In genomic region chr10:121585791-121586642, GRCm38 (mm10) we compare ENCODE assay signal across 9 mouse cellular contexts. TPM values are rescaled to one million over a fixed set of nuclear protein-coding genes. Genes with fewer than 3 reads are reported as not detected.
DNase-seq lines count a peak whose midpoint lies in the region; ATAC-seq and TF ChIP-seq lines count a peak whose summit lies in the region.
"Had no signal": no experiment of that assay in that cellular context is flagged by ENCODE, and none has a peak within 500 bp of the region (broad histone marks: within the 10 kb centered on the region; RNA-seq: fewer than 3 reads in every experiment).

No protein-coding gene starts in this region.

- TF ChIP-seq CTCF in Patski (IDR thresholded peaks at IDR 0.05), result no peak
- TF ChIP-seq CTCF in embryonic fibroblast, embryonic 13.5 days (IDR thresholded peaks at IDR 0.05; ENCODE audit: borderline replicate concordance, insufficient read depth, low read length), result no peak

- H3K27ac ChIP-seq in embryonic fibroblast, embryonic 13.5 days (ENCODE audit: insufficient read depth, low read length), result peak overlapping the region; percentile 93
- H3K27ac ChIP-seq in hindbrain, embryonic 13.5 days, result peak overlapping the region; percentile 66; the same call in 1 of the 2 replicates
- H3K27ac ChIP-seq in macrophage, result peak overlapping the region; percentile 87

- H3K79me2 ChIP-seq in macrophage (ENCODE audit: inconsistent target), result peaks cover 73% of the 10 kb centered on the region

- POLR2A ChIA-PET in Patski (lab: Charles Lee), result no interaction called here

- H3K9ac ChIP-seq in hindbrain, embryonic 13.5 days, result peak overlapping the region; percentile 93

- TF ChIP-seq POLR2A in embryonic fibroblast, embryonic 13.5 days (IDR thresholded peaks at IDR 0.05; ENCODE audit: low read depth, low read length), result no peak

- ATAC-seq in Patski, result peak; percentile 76
- ATAC-seq in hindbrain, embryonic 13.5 days (ENCODE audit: low FRiP score), result peak; percentile 84

- no peaks in the 10 kb centered on the region for H3K27me3 ChIP-seq in Patski
- H3K27me3 ChIP-seq in hindbrain, embryonic 13.5 days, result no peaks in the 10 kb centered on the region

- H3K4me2 ChIP-seq in hindbrain, embryonic 13.5 days, result peak overlapping the region; percentile 68

- peak; percentile 17 for DNase-seq in right cerebral cortex, postnatal 4 days
- no peak for DNase-seq in right cerebral cortex, postnatal 36 days (ENCODE audit: low spot score in 2 of 2)
- DNase-seq in Patski (ENCODE audit: low read depth, low spot score), result peak; percentile 7
- DNase-seq in urinary bladder, postnatal 36 days (ENCODE audit: low spot score in 2 of 2), result peak; percentile 25 to 36
- no peak for DNase-seq in adrenal gland, adult 2 months

- CTCF ChIA-PET in Patski (lab: Charles Lee), result no interaction called here

- 6% methylated on average over 26 of the region's 48 CpGs for WGBS in hindbrain, embryonic 13.5 days
- WGBS in macrophage (ENCODE audit: missing documents), result 2% methylated on average over 46 of the region's 48 CpGs

- in situ Hi-C loops in Patski (cut with MboI; ENCODE audit: low pct_unique_long_range_greater_than_20kb), result no loop called here

- H3K9me3 ChIP-seq in hindbrain, embryonic 13.5 days, result no peaks in the 10 kb centered on the region

- peak overlapping the region; percentile 88 for H3K4me3 ChIP-seq in embryonic fibroblast, embryonic 13.5 days (ENCODE audit: insufficient read depth, low read length)
- H3K4me3 ChIP-seq in hindbrain, embryonic 13.5 days, result peak overlapping the region; percentile 90
- H3K4me3 ChIP-seq in macrophage (ENCODE audit: inconsistent target), result peak overlapping the region; percentile 92

- H3K36me3 ChIP-seq in hindbrain, embryonic 13.5 days, result peaks cover 41% of the 10 kb centered on the region
- peaks cover 27% of the 10 kb centered on the region for H3K36me3 ChIP-seq in macrophage (ENCODE audit: inconsistent target)

- peaks cover 4% of the 10 kb centered on the region; the same call in 1 of the 2 replicates for H3K4me1 ChIP-seq in embryonic fibroblast, embryonic 13.5 days (ENCODE audit: control insufficient read depth, insufficient read depth, low read length)
- peaks cover 16% of the 10 kb centered on the region for H3K4me1 ChIP-seq in hindbrain, embryonic 13.5 days (replicated peaks)

RNA-seq across cellular contexts. Expression of gene Tbk1, which starts 0.6 kb away (rescaled TPM):
- polyA plus RNA-seq in Patski (2021) (43.5 TPM), macrophage (2018) (65.6 to 104 TPM (median 86.6 TPM) in 3 replicates)
- 35.3 and 39.0 TPM in 2 replicates for polyA plus RNA-seq in embryonic fibroblast, embryonic 13.5 days (2011; ENCODE audit: insufficient read length, low read depth, missing spikeins)
- polyA plus RNA-seq in hindbrain, embryonic 13.5 days (2015; fragmentation: Nextera tagmentation; extraction: Ambion mirVana), result 34.3 and 34.6 TPM in 2 replicates
- 100 to 1,000 TPM; 373 to 867 (median 553) TPM for total RNA-seq in macrophage (2018; cell fraction: chromatin; rRNA removed)
- 100 to 1,000 TPM in 3 of 26 experiments, 10 to 100 TPM in 23; 63.2 to 111 (median 83.5) TPM for total RNA-seq in macrophage (2018; cell fraction: cytosol; rRNA removed)
- total RNA-seq in macrophage (2018; cell fraction: nucleus; rRNA removed), result 100 to 1,000 TPM; 205 to 418 (median 286) TPM
- total RNA-seq in adrenal gland, adult 2 months (2021), result 10 to 100 TPM; 37.8 to 45.9 TPM
- 3.5 and 3.7 TPM in 2 replicates for polyA plus RNA-seq in adrenal gland, adult 2 months (2012; rRNA removed)

RNA-seq across cellular contexts. Expression of gene Xpot, which starts 40.1 kb away (rescaled TPM):
- polyA plus RNA-seq in Patski (2021) (67.3 TPM), macrophage (2018) (18.3 to 41.6 TPM (median 29.1 TPM) in 3 replicates)
- 118 and 154 TPM in 2 replicates for polyA plus RNA-seq in embryonic fibroblast, embryonic 13.5 days (2011; ENCODE audit: insufficient read length, low read depth, missing spikeins)
- 26.7 and 29.5 TPM in 2 replicates for polyA plus RNA-seq in hindbrain, embryonic 13.5 days (2015; fragmentation: Nextera tagmentation; extraction: Ambion mirVana)
- 10 to 100 TPM; 12.6 to 84.7 (median 55.2) TPM for total RNA-seq in macrophage (2018; cell fraction: chromatin; rRNA removed)
- 10 to 100 TPM; 19.9 to 35.8 (median 27.7) TPM for total RNA-seq in macrophage (2018; cell fraction: cytosol; rRNA removed)
- total RNA-seq in macrophage (2018; cell fraction: nucleus; rRNA removed), result 10 to 100 TPM; 18.0 to 55.3 (median 38.0) TPM
- total RNA-seq in adrenal gland, adult 2 months (2021), result 10 to 100 TPM; 62.1 to 72.7 TPM
- polyA plus RNA-seq in adrenal gland, adult 2 months (2012; rRNA removed), result 70.2 and 92.4 TPM in 2 replicates

RNA-seq across cellular contexts. Expression of gene D930020B18Rik, which starts 55.4 kb away (rescaled TPM):
- not detected for polyA plus RNA-seq in Patski (2021)
- polyA plus RNA-seq in embryonic fibroblast, embryonic 13.5 days (2011; ENCODE audit: insufficient read length, low read depth, missing spikeins), result not detected in 2 replicates
- polyA plus RNA-seq in hindbrain, embryonic 13.5 days (2015; fragmentation: Nextera tagmentation; extraction: Ambion mirVana), result 0.17 and 0.22 TPM in 2 replicates
- total RNA-seq in macrophage (2018; cell fraction: chromatin; rRNA removed), result not detected
- not detected for total RNA-seq in macrophage (2018; cell fraction: cytosol; rRNA removed)
- not detected for total RNA-seq in macrophage (2018; cell fraction: nucleus; rRNA removed)
- not detected in 3 replicates for polyA plus RNA-seq in macrophage (2018)
- not detected for total RNA-seq in adrenal gland, adult 2 months (2021)
- polyA plus RNA-seq in adrenal gland, adult 2 months (2012; rRNA removed), result not detected in 2 replicates
- total RNA-seq: heart, adult 18-20 months had no signal

Comparison
In these comparisons a context has a peak if more than half of its experiments do, and no peak if none do; other contexts are left out.
1. DNase-seq: peak in right cerebral cortex, postnatal 4 days (single experiment), Patski (single experiment) and urinary bladder, postnatal 36 days (2 of 2); none in right cerebral cortex, postnatal 36 days (0 of 2) and adrenal gland, adult 2 months (single experiment).
2. Peak in every context shown above with its lines, with median percentiles within 50 percentile points of each other: H3K27ac ChIP-seq and H3K4me3 ChIP-seq.